Mouse (Mus musculus) cerebellum, adult 8-10 months (tissue): ENCODE data around the gene Amigo2.

Source experiments
- DNase-seq: peaks from one replicate; pipeline ENCODE4 v3.0.0; 2022

Amigo2 gene

DNA sequence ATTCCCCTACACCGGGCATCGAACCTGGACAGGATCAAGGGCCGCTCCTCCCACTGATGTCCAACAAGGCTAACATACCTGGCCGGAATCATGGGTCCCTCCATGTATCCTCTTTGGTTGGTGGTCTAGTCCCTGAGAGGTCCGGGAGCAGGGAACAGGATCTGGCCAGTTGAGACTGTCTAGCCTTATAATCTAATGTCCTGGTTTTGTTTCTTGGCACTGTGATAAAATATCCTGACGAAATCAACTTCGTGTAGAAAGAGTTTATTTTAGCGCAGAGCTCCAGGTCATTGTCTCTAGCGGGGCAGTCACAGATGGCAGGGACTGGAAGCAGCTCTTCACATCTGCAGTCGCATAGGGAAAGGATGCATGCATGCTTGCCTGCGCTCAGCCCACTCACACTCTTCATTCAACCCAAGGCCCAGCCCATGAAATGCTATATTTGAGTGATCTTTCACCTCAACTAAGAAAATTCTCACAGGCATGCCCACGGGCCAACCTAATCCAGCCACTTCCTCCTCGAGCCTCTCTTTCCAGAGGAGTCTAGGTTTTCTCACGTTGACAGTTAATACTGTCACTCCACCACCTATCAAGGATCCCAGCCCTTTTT is 19.3 kb upstream of the Amigo2 start:
- DNase-seq = no peak

DNA sequence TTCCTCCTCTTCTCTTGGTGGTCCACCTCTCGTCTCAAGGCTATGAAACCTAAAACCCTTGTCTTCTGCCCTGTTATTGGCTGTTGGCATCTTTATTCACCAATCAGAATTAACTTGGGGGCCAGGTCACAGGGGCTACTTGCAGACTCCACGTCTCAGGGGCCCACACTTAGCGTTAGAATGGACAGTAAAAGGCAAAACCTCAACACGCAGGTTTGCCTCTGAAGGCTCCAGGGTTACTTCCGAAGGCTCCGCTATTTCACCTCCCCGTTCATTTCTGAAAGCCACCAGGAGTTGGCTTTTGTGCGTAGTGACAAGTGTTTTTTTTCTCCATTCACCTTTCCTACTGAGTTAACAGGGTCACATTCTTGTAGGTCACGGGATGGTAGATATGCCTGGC is 15.2 kb upstream of the Amigo2 start:
- no peak for DNase-seq

DNA sequence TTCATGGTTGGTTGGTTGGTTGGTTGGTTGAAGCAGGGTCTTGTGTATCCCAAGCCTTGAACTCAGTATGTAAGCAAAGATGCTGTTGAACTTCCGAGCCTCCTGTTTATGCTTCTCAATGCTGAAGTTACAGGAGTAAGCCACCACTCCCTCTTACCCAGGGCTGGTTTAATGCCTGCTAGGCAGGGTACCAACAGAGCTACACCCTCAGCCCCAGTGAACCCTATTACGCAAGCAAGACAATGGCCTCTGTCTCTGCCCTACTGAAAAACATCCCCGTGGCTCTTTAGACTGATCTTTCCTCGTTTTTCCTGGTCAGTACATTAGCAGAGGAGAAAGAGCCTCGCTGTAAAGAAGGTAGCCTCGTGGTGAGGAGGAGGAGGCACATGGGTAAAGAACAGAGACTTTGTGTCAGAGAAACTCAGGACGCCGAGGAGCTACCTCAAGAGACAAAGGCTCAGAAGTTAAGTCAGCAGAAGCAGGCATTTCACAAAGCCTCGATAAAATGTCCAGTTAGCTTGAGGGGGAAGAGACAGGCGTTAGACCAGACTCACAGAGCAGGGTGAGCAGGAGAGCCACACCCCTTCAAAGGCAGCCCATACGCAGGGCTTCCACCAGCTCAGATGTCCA is 13.0 kb upstream of the Amigo2 start:
- DNase-seq = no peak

DNA sequence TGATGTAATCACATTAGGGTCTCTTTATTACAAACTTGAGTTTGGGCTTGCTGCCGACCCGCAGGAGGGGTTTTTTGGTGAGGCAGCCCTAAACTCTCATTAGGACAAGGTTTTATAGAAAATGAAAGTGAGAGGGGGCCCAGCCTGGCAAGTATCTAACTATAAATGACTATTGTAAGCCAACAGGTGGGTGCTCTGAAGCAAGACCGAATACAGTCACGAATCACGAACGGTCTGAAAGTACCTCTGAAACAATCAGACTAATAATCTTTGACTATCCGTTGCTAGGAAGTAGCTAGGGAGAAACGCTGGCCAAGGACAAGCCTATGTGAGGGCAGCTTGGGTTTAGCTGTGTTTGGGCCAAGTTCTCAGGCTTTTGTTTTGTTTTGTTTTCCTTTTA is 12.2 kb upstream of the Amigo2 start:
- no peak for DNase-seq

DNA sequence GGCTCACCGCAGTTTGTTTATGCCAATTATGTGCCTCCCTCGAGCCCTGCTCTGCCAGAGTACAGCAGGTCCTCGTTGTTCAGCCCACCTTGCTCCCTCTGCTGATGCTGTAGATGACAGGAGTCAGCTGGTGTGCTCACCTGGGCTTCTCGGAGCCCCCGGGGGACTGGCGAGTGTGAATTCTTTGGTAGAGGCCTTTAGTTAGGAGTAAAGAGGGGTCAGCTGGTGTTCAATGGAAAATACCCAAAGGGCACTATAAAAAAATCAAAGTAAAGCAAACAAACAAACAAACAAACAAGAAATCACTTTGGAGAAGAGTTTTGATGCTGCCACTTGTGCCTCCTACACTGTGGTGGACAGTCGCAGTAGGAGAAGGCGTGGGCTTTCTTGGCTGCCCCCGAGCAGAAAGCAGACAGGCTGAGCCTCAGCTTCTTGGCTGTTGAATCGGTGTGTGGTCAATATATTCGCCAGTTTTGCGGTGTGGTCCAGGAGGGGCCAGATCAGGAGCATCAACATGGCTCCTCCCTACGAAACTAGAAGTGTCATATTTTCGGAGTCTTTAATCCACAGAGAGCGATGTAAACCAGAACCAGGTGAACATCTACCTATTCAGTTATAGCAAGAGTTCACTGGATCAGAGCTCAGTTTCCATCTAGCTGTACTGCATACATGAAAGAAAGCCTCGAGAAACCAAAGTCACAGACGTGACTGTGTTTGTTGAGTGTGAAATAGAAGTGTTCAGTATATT is 11.6 kb upstream of the Amigo2 start:
- no peak for DNase-seq

DNA sequence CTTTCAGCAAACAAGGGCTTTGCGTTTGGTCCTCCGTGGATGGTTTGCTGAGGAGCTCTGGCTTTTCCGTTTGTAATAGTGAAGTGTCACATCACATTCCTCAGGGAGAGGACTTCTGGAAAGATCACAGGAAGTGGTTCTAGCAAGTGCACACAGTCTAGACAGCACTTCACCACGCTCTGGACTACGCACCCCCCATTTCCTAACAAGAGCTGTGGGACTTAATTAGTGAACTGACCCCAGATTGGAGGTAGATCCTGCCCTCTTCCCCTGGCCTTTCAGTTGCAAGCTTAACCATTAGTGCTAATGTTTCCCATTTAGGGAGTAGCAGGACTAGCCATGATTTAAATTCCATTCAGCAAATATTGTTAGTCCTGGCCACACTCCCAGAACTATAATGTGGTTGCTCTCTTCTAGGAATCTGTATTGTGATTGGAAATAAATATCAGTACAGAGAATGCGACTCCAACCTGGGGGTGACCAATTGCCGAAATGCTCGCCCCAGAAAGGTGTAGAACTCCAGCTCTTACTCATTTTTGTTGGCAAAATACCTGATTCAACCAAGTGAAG is 10.2 kb upstream of the Amigo2 start:
- DNase-seq = no peak

DNA sequence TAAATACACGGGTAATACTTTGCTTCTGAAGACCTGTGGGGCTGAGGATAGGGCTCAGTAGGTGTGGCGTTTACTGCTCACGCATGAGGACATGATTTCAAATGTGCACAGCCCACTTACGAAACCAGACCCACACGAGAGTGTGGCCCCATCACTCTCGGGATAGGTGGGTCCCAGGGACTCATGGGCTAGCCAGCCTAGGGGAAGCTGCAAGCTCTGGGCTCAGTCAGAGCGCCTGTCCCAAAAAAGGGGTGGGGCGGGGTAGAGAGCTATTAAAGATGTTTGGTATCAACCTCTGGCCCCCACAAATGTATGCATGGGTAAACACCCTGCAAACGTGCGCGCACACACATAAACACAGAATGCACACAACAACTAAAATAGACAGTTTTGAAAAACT is 9.3 kb upstream of the Amigo2 start:
- no peak for DNase-seq

DNA sequence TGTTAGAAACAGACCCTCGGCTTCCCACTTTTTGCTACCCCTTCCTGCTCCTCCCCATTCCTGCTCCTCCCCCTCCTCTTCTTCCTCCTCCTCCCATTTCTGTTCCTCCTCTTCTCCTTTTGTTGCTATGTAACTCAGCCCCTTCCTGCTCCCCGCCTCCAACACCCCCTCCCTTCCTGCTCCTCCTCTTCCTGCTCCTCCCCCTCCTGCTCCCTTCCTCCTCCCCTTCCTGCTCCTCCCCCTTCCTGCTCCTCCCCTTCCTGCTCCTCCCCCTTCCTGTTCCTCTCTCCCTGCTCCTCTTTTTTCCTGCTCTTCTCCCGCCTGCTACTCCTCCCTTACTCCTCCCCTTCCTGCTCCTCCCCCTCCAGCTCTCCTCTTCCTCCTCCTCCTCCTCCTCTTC is 8.7 kb upstream of the Amigo2 start:
- DNase-seq = no peak

DNA sequence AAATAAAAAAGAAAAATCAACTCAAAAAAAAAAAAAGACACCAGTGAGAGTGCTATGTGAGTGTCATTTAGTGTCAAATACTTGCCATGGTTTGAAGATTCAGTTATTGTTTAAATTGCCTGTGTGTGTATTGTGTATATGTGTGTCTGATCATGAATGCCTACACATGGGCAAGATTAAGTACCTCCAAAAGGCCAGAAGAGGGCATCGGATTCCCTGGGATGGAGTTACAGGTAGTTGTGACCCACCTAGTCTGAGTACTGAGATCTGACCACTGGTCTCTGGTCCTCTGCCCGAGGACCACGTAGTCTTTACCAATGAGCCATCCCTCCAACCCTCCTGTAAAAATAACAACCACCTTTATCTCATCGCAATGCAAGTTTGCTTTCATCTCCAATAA is 7.3 kb upstream of the Amigo2 start:
- DNase-seq = no peak

DNA sequence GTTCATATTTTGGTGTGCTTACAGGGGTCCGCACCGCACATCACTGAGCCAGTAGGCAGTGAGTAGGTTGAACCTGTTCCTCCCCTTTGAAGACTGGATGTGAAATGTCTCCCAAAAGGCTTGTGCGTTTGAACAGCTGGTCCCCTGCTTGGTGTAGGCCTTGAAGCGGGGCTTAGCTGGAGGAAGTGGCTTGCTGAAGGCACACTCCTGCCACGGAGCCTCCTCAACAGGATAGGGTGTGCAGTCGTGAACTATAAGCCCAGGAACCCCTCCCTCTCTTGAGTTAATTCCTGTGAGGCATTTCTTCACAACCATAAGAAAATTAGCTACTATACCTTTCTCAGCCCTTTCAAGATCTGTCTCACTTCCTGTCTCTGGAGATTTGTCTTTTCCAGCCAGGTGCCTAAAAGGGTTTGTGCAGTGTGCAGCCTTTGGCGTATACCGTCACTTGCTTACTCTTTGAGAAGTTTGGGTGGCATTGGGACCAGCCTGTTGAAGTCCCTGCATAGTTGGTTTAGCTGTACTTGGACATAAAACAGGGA is 5.5 kb upstream of the Amigo2 start:
- DNase-seq = no peak

DNA sequence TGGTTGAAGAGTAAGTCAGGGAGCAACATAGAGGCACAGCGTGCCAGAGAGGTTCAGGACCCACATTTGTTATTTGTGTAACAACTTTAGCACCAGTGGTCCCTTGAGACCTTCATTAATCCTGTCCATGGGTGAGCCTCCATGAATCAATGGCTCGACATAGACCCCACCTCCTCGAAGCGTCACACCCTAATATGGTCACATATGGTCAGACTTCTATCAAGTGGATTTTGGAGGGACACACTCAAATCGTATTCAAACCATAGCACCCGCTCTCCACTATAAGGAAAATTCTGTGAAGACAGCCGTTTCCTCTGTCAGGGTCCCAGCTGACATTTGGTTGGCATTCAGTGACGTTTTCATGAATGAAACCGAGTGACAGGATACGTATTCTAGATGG is 2.2 kb upstream of the Amigo2 start:
- DNase-seq = no peak

DNA sequence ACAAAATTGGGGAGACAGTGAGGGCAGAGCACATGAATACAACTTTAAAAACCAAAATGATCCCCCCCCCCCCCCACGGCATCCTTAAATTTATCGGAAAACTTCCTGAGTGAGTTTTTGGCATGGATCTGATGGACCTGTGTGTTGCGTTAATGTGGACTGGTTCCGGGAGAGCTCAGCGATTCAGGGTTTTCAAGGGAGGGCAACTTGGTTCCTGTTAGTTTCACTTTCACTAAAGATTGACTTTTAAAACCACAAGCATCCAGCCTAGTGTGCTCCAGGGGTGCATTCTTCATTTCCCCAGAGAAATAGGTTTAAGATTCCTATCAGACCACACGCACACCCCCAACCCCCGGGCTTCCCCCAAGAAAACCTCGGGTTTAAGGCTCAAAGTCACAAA is 1.2 kb upstream of the Amigo2 start:
- no peak for DNase-seq

DNA sequence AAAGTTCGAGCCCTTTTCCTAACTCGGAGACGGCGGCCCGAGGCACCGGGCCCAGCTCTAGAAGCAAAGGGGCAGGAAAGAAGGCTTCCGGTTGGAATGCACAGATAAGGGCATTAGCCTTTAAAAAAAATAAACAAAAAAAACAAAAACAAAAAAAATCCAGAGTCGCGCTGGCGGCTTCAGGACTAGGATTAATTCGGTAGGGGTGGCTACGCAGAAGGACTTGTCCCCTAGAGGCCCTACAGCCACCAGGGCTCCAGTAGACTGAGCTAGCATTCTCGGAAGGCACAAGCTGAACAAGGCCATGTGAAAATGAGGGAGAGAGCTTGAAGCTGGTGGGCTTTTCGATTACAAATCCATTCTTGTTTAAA is 689 bp upstream of the Amigo2 start:
- no peak for DNase-seq

DNA sequence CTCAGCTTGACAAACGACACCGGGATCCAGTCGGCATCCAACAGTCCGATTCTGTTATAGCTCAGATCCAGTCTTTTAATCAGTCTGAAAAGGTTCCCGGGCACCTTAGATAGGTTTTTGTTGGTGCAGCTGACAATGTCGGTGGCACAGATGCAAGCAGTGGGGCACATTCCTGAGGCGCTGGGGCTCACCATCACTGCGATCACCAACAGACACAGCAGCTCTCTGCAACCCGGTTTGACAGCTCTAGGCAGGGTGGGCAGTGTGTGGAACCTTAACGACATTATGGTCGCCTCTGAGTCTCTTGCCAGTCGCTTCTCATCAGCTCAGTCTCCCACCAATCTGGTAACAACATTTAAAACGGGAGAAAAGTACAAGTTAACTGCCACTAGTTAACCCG is 831 bp downstream of the Amigo2 start:
- DNase-seq = no peak

DNA sequence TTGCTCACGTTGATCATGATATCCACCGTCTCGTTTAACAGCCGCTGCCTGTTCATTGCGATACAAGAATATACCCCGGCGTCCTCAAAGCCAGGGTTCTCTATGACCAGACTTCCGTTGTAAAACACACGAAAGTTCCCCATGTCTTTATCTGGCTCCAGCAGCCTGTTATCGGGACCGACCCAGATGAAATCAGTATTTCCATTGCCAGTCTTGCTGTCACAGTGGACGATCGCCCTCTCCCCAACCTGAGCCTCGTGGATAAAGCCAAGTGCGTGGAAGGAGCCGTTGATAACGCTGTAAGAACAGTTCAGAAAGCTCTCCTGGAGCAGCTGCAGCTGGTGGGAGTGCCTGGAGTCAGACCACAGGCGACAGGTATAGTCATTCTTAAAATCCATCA is 1.7 kb downstream of the Amigo2 start:
- DNase-seq = no peak

DNA sequence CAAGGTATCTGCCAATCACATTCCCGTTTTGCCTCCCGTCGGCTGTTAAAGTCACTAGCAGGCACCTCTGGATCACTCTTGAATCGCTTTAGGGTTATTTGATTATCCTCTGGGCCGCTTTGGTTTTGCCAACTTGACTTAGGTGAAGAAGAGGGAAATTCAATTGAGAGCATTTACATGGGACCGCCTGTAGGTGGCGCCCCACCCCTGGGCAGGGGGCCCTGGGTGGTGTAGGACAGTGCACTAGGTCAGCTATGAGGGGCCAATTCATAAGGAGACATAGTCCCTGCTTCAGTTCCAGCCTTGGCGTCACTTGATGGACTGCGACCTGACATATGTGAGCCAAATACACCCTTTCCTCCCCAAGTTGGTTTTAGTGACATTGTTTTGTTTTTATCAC is 10.1 kb downstream of the Amigo2 start:
- no peak for DNase-seq

DNA sequence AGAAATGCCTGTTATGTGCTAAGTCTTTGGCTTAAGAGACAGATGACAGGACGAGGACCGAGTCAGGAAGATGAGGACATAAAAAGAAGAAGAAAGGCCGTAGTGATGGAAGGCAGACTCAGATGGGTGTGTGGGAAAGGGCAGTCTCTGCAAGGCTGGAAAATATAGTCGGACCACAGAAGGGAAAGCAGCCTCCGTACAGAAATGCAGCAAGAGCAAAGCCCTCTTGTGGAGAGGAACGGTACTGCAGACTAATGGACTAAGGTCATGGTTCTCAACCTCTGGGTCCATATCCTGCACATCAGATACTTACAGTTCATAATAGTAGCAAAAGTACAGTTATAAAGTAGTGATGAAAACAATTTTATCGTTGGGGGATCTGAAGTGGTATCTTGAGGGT is 11.9 kb downstream of the Amigo2 start:
- peak; percentile 22 for DNase-seq

DNA sequence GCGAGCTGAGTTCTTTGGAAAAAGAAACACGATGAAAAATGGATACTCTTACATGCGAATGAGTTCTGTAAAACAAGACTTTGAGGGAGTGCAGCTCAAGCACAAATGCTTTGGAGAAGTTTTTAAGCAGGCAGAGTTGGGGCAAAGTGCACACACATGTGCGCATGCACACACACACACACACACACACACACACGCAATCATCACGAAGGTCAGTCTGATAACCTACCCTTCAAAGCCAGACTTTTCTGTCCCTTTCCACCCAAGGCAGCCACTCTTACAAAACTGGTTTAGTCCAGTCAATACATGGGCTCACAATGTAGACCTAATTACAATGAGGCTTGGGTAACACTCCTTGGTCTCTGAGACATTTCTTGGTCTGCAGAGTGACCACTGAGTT is 13.0 kb downstream of the Amigo2 start:
- DNase-seq = no peak

DNA sequence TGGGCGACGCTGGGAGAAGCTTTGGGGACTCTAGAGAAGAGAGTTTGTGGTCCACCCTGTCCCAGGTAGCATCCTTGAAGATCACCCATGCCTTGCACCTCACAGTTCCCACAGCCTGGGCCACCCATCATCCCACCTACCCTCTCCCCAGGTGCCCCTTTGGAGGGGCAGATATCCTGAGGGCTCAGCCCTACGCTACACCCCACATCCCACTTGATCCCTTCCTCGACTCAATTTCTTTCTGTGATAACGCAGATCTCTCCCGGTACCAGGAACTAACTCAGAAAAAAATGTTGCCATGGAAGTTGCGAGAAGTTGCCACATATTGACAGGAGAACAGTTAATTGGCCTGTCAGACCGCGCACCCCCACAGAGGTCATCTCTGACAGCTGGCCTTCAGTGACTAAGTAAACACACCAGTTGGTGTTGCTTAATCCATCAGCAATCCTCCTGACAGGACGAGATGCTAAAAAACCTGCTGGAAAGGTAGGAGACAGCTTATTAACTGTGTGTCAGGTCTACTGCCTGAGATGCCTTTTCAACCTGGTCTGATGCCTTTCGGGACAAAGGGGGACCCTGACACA is 17.5 kb downstream of the Amigo2 start:
- DNase-seq = no peak

DNA sequence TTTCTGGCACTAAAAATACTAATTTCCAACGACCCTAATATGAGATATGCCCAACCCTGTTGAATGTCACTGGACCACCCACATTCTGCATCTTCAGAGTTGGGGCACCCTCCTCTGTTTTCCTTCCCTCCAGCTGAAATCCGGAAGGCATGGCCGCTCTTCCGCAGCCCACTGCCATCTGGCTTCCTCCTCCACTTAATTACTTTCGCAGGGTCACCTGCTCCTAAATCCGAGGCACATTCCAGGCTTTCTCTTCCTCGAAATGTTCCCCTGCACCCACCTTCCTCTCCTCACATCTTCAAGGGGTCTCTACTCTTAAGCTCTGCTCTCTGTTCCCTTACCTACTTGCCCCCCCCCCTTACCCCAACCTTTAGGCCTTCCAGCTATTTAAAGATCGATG is 23.1 kb downstream of the Amigo2 start:
- no peak for DNase-seq

DNA sequence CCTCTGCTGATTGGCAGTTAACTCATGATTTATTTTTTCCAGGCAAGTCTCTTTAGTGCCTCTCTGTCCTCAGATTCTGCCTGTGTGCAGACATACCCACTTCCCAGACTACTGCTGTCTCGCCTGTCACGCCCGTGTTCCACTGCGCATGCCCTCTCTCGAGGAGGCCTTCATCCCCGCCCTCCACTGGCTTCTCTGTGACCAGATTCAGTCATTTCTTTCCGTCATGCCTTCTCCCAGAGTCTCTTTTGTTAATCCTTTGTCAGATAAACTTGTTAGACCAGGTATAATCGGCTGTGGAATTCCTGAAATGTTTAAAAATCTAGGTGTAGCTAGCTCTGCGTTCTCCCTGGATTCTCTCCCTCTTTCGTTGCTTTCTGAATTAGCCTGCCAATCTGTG is 23.7 kb downstream of the Amigo2 start:
- no peak for DNase-seq

DNA sequence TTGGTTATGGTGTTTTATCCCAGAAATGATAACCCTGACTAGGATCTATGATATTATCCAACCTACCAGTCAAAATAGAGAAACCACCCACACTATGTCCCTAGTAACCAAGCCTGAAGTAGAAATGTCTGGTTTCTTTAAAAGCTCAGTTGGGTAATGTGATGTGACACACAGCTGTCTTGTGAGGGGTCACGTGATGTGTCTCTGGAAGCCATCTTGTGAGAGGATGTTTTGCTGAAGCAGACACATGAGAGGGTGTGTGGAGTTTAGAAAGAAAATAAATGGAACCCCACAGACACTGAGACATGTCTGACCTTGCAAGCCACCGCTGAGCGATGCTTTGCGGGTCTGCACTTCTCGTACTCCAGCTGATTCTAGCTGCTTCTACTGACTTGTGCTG is 30.2 kb downstream of the Amigo2 start:
- no peak for DNase-seq
